Mouse (Mus musculus): ENCODE measurements around the gene Olfr1444. TPM values are rescaled to one million over a fixed set of nuclear protein-coding genes. Genes with fewer than 3 reads are reported as not detected.

Gene Olfr1444
- total RNA-seq, 2 experiments from 2014 or later: not detected

GRCm38 (mm10) chr19:12903643-12904042 is 46.6 kb downstream of the Olfr1444 start, which contains the start of gene Olfr1447:
Gene Olfr1447, minus strand, starts transcription at chr19:12903743.
- intact Hi-C loops (cut with DNase I): no loop called here
- Histone ChIP-seq H3K27ac (no peak within 1 kb of the TSS), H3K4me3 (no peak within 1 kb of the TSS)
- TF ChIP-seq CTCF (IDR thresholded peaks at IDR 0.05): no peak
- DNase-seq: no peak

Other genes starting within 250 kb of the Olfr1444 start
- gene Glyat, start 224.0 kb upstream of the Olfr1444 start, total RNA-seq (2021): not detected
- not detected for gene Olfr1442, start 186.8 kb upstream of the Olfr1444 start, total RNA-seq (2021)
- not detected for gene Olfr1443, start 179.2 kb upstream of the Olfr1444 start, total RNA-seq (2021)
- gene Keg1, start 161.5 kb upstream of the Olfr1444 start, total RNA-seq (2021): not detected
- gene Cntf, start 91.7 kb upstream of the Olfr1444 start, total RNA-seq (2021): 1 to 10 TPM; 1.8 to 2.2 TPM
- 100 to 1,000 TPM; 135 to 138 TPM for gene Zfp91, start 61.2 kb upstream of the Olfr1444 start, total RNA-seq (2021)
- gene Lpxn, start 61.1 kb upstream of the Olfr1444 start, total RNA-seq (2021): under 1 TPM in 1 of 2 experiments, not detected in 1; 0.17 TPM
- gene Gm5244, start 10.6 kb upstream of the Olfr1444 start, total RNA-seq (2021): not detected
- not detected for gene Olfr1445, start 26.6 kb downstream of the Olfr1444 start, total RNA-seq (2021)
- gene Olfr1446, start 36.2 kb downstream of the Olfr1444 start, total RNA-seq (2021): not detected
- not detected for gene Olfr1447, start 46.5 kb downstream of the Olfr1444 start, total RNA-seq (2021)
- not detected for gene Olfr1448, start 67.1 kb downstream of the Olfr1444 start, total RNA-seq (2021)
- not detected for gene Olfr1449, start 73.6 kb downstream of the Olfr1444 start, total RNA-seq (2021)
- not detected for gene Olfr1450, start 93.0 kb downstream of the Olfr1444 start, total RNA-seq (2021)
- gene Olfr1451, start 137.7 kb downstream of the Olfr1444 start, total RNA-seq (2021): not detected
- gene Olfr1453, start 171.0 kb downstream of the Olfr1444 start, total RNA-seq (2021): not detected
- not detected for gene Olfr1454, start 203.3 kb downstream of the Olfr1444 start, total RNA-seq (2021)
- not detected for gene Olfr1457, start 240.6 kb downstream of the Olfr1444 start, total RNA-seq (2021)
- gene Olfr1458, start 249.5 kb downstream of the Olfr1444 start, total RNA-seq (2021): not detected